Mouse (Mus musculus): ENCODE results near the gene Matn3.

DNA sequence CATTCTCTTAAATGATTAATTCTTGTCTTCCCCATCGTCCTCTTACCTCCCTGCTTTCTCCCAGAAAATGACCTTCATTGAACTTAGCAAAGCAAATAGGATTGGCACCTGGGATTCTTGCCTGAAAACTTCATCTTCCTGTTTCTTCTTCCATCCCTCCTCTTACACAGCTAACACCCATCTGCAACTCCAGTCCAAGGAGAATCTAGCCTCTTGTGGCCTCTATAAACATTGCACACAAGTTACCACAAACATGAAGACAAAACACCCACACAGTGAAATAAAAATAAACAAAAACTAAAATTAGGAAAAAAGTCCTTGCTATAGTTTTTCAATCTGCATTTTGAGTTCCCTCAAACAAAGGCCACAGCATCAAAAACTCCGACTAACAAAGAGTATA lies 24.1 kb upstream of the Matn3 start:
- no peak for TF ChIP-seq POLR2A (IDR thresholded peaks at IDR 0.05; ENCODE audit: extremely low read depth, insufficient read depth, low read length)
- no peak for TF ChIP-seq CTCF (IDR thresholded peaks at IDR 0.05; ENCODE audit: low read depth, low read length)

All from liver, adult 2 months (tissue).